Mouse (Mus musculus) ovary, postnatal 14 days (tissue): ENCODE data around the gene Spint2.

ENCODE experiments used
- DNase-seq: peaks from one replicate; pipeline ENCODE4 v3.0.0; 2022; ENCODE audit warnings: low spot score

The Spint2 gene

DNA sequence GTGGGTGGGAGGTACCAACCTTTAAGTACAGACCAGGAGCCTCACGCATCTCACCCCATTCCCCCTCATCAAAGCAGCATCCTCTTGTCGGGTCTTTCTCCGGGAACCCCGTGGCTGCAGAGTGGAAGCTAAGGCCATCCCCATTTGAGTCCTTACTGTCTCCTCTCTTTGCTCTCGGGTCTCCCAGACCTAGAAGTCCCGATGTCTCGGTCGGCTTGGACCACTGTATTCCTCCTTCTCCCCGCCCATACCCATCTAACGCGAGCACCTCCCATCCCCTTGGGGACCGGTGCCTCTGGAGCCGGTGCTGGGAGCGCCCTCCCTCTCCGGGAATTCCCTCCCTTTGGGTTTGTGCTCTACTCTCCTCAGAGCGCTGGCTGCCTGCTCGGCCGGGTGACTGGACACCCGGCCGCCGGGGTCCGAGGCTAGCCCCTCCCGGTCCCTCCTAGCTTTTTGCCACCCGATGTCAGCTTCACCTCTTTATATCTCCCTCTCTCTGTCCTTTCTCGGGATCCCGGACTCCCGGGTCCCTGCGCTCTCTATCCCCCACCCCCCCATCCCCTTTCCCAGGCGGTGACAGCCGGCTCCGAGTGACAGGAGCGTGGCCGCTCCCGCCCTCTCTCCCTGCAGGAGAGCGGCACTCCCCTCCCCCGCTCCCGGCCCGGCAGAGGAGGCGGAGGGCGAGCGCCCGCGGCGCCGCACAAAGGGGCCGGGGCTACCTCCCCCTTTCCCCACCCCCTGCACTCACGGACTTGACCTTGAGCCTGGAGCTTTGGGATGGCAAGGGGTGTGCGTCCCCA, 23.0 kb upstream of the Spint2 start:
- no peak for DNase-seq

- DNase-seq, result peak; percentile 67
Measured at GRCm38 (mm10) chr7:29303738-29304462, 22.2 kb upstream of the Spint2 start, which contains the start of gene Dpf1. Dpf1 (plus strand) TSS chr7:29303951.

DNA sequence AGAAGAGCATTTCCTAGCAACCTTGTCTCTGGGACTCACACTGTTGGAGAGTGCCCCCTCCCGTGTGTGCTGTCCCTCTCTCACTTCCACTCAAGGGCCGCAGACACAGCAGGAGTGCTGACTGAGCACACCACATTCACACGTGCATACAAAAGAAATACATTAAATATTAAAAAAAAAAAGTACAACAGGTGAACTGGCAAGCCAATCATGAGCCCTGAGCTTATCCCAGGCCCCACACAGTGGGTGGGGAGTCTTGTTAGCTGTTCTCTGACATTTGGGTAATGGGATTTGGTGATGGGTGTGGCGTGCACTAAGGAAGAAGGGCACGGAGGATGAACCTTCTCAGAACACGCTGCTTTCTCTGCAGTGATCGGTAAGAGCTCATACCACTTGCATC, 20.9 kb upstream of the Spint2 start:
- DNase-seq, result no peak

DNA sequence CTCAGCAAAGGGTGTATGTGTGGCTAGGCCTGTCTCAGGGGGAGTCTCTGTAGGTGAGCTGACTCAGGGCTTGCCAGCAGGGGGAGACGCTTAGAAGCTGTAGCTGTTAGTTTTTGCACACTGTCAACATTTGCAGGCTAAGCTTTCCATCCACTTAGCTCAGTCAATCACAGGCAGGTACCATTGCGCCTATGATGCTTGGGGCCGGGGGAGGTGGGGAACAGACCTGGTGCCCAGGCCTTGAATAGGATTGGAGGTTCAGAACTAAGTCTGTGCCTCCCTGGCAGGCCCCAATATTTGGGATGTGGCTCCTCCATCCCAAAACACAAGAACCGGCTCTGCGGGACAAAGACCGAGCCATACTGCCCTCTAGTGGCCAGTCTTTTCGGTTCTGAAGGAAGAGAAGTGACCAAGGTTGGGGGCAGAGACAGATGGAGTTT, 19.4 kb upstream of the Spint2 start:
- peak; percentile 69 for DNase-seq

DNA sequence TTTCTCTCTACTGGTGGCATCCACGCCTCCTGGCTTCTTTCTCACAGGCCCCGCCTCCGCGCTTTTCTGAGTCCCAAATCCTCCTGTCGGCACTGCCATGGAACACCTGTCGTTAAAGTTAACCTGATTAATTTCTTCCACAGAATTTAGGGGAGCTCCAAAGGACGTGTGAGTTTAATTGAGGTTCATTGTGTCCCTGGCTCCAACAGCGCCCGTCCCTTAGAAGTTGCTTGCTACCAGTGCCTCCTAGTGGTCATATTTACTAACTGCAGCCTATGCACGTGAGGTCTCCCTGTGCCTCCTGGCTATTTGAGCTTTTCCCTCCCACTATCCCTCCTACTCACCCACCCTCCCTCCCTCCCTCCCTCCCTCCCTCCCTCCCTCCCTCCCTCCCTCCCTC, 15.3 kb upstream of the Spint2 start:
- DNase-seq, result no peak

GRCm38 (mm10) chr7:29295861-29296647, 14.3 kb upstream of the Spint2 start:
- DNase-seq, result no peak

GRCm38 (mm10) chr7:29294111-29294761, 12.5 kb upstream of the Spint2 start:
- DNase-seq, result no peak

- no peak for DNase-seq
Measured at GRCm38 (mm10) chr7:29293131-29294065, 11.7 kb upstream of the Spint2 start.

DNA sequence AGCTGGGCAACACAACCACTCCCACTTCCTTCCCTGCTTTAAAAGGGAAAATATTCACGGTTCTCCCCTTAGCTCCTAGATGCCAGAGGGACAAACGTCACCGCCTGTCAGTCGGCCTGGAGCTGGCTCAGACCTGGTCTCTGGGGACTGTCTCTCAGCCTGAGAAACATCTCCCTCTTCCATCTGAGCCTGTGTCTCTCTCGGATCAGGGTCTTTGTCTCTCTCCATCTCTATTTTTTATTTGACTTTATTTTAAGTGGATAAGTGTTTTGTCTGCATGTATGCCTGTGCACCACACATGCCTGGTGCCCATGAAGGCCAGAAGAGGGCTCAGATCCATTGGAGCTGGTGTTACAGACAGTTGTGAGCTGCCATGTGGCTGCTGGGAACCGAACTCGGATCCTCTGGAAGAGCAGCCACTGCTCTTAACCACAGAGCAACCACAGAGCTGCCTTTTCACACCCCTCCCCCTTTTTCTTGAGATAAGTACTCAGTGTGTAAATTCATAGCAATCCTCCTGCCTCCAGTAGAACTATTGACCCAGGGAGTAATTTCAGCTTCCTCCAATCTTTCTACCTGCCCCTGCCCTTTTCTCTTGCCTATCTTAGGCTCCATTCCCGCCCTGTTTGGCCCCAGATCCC, 10.9 kb upstream of the Spint2 start:
- no peak for DNase-seq

DNA sequence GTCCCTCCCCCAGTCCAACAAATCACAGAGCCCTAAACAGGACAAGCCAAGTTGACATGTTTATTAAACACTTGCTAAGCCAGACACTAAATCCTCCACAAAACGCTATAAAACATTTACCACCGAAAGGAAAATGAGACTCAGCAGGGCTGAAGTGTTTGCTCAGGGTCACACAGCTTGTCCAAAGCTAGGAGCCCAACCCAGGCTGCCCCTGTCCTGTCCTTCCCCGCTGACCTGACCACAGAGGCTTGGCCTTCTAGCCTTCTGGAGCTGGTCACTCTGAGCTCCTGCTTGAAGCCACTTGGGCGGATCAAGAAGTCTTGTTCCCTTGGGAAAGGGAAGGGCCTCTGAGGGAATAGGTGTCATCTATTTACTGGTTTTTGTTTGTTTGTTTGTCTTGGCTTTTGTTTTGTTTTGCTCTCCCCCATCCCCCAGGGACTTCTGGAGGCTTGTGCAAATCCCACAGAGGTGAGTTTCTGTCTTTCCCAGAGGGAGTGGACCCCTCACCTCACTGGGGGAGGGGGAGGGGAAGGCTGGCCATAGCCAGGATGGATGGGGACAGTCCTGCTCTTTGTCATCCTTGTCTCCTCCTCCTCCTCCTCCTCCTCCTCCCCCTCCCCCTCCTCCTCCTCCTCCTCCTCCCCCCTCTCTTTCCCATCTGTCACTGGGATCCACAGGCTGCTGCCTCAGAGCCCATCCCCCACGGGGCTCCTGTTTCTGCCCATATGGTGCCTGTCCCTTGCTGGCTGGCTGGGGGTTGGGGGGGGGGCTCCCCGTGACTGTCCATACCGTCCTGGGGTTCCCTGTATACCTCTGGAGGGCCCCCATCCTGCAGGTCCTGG, 10.1 kb upstream of the Spint2 start:
- no peak for DNase-seq

GRCm38 (mm10) chr7:29290691-29291485, 9.2 kb upstream of the Spint2 start:
- DNase-seq, result no peak

GRCm38 (mm10) chr7:29289856-29290255, 8.1 kb upstream of the Spint2 start:
- no peak for DNase-seq

GRCm38 (mm10) chr7:29288942-29289638, 7.4 kb upstream of the Spint2 start, which contains the start of gene Ppp1r14a:
Ppp1r14a (plus strand) TSS chr7:29289308.
- peak; percentile 84 for DNase-seq

DNA sequence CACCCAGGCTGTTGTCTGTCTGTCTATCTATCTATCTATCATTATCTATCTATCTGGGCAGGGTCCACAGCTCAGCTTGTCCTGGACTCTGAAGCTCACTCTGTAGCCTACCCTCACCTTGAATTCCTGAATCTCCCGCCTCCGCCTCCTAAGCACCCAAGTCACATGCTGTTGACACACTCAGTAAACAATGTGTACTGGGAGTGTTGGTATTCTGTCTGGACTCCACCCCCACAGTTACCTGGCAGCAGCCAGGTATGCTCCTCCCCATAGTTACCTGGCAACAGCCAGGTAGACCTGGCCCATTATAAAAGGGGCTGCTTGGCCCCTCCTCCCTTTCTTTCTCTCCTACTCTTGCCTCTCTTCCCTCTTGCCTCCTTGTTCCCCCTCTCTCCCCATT, 6.4 kb upstream of the Spint2 start:
- no peak for DNase-seq

DNA sequence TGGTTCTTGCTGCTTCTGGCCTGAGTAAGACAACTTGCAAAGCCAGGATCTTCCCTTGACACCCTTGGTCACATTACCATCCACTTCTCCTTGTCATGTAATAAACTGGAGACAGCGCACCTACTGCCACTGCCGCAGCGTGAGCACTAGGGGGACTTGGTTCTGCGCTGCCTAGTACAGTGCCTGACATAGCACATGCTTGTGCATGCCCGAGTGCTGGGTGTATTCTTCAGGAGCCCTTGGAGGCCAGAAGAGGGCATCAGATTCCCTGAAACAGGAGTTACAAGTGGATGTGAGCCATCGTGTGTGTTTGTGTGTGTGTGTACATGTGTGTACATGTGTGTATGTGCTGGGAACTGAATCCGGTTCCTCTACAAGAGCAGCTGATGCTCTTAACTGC, 5.8 kb upstream of the Spint2 start:
- DNase-seq, result no peak

- DNase-seq, result no peak
Measured at GRCm38 (mm10) chr7:29284523-29284922, 2.8 kb upstream of the Spint2 start.

DNA sequence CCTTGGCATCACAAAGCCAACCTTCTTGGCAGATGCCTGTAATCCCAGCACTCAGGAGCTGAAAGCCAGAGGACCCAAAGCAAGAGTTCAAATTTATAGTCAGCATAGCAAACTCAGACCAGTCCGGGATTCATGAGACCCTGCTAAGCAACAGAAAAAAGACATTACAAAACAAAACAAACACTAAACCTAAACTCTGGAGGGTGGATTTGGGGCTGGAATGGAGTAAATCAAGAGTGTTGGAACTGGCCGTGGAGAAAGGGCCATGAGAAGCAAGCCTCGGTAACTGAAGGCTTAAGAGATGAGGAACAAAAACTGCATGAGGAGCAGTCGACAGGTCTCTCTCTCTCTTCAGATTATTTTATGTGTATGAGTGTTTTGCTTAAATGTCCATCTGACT, 2.2 kb upstream of the Spint2 start:
- DNase-seq, result no peak

DNA sequence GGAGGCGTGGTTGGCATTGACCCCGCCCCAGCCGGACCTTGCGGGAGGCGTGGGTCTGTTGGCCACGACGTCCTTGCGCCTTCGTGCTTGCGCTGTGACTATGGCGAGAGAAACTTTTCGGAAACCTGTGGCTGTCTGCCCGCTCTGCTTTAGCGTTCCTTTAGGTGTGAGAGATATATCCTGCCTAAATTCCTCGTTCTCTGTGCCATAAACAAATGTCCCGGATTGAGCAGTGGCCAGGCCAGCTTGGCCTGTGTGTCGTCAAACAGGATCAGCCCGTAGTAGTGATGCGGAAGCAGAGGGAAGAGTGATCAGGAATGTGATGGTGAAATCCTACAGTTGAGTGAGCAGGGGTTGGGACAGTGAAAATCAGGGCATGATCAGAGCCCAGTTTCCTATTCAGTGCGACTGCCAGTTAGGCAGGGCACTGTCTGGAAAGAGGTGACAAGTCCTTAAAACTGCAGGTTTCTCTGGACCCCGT, 402 bp upstream of the Spint2 start:
- DNase-seq, result no peak
